Mouse (Mus musculus): ENCODE data around the gene Pnpt1. TPM values are rescaled to one million over a fixed set of nuclear protein-coding genes. Genes with fewer than 3 reads are reported as not detected.

The Pnpt1 gene
- total RNA-seq (2012; rRNA removed), result 65.5 and 73.9 TPM in 2 replicates
- 137 and 158 TPM in 2 replicates for total RNA-seq (2014; rRNA removed)
- polyA plus RNA-seq (2012; ENCODE audit: insufficient read length, low read depth), result 71.3 and 73.6 TPM in 2 replicates

DNA sequence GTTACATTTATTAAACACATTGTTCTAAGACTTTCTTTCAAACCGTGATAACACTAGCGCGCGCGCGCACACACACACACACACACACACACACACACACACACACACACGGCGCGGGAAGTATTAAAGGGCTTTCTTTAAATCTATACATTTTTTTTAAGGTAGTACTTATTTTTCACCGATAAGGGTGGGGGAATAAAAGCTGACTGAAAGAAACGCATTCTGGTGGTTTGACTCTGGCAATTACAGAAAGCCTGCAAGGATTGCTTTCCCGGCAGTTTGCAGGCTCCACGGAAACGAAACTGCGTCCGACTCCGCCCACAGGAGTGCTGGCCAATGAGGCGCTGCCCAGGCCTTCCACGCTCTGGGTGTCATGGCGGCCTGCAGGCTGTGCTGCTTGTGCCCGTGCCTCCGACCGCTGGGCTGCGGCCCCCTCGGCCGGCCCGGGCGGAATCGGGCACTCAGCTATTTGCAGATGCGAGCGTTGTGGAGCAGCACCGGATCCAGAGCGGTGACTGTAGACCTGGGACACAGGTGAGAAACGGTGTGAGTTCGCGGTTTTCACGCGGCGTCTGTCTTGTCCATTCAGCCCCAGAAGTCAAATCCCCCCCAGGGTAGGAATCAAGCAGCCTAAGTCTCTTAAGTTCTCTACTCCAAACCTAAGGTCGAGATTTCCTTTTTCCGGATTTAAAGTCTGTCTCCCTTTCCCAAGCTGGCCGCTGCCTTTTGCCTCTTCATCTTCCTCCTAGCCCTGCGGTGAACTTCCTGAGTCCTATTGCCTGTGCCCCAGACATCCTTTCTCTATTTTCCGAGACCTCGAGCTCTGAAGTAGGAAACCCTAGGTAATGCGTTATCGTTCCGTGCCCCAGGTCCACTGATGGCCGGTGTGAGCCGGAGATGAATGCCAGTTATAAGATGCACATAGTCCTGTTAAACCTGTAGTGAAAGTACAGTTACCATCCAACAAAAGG lies at the start of gene Pnpt1:
TSS of gene Pnpt1 (plus strand) at position 360 of the 971 bp plus-strand sequence.
- dilution Hi-C loops (cut with MboI; ENCODE audit: extremely low pct_ligation_motif_present, extremely low pct_unique_long_range_greater_than_20kb, low sequenced_read_pairs) (no loop called here), in situ Hi-C loops (cut with MboI; ENCODE audit: low pct_ligation_motif_present, low pct_unique_long_range_greater_than_20kb, low sequenced_read_pairs) (no loop called here)
- Histone ChIP-seq H3K4me1 (ENCODE audit: control insufficient read depth in 1 of 2, insufficient read depth in 2 of 2) (peaks cover 0 to 16% of the 10 kb centered on the region in 2 experiments; a peak in 2 of 4 replicates), H3K9ac (ENCODE audit: insufficient read depth, low read depth) (peak within 1 kb of the TSS; percentile 88), H3K9me3 (replicated peaks; ENCODE audit: low read length) (no peaks in the 10 kb centered on the region), H3K27me3 (replicated peaks) (no peaks in the 10 kb centered on the region), H3K36me3 (replicated peaks in 1 of 2; ENCODE audit: control insufficient read depth in 1 of 2, insufficient read depth in 1 of 2, low read length in 1 of 2) (peaks cover 13 to 28% of the 10 kb centered on the region in 2 experiments), H3K27ac (ENCODE audit: insufficient read depth, low read depth) (peak within 1 kb of the TSS; percentile 14; the same call in 1 of the 2 replicates), H3K79me2 (replicated peaks; ENCODE audit: control insufficient read depth, extremely low read depth, insufficient read depth, poor library complexity, severe bottlenecking) (peaks cover 18% of the 10 kb centered on the region), H3K4me3 (replicated peaks in 1 of 3; ENCODE audit: low read depth in 2 of 3, low read length in 2 of 3, poor library complexity in 1 of 3) (peak within 1 kb of the TSS; percentile 63 to 100 (median 86)), H3K4me2 (ENCODE audit: insufficient read depth, low read depth, poor library complexity, severe bottlenecking) (peak within 1 kb of the TSS; percentile 94)
- peak; percentile 77; the same call in 1 of the 2 replicates for TF ChIP-seq SIN3A (IDR thresholded peaks at IDR 0.05; ENCODE audit: low read length)
- no peak for TF ChIP-seq EP300 (IDR thresholded peaks at IDR 0.05; ENCODE audit: low read length)
- TF ChIP-seq IRF4 (IDR thresholded peaks at IDR 0.05; ENCODE audit: low read depth, low read length), result peak; percentile 90
- TF ChIP-seq UBTF (IDR thresholded peaks at IDR 0.05; ENCODE audit: low read depth, low read length), result no peak
- TF ChIP-seq CTCF (conservative IDR thresholded peaks at IDR 0.05 in 1 of 2, IDR thresholded peaks at IDR 0.05 in 1 of 2; ENCODE audit: low read depth in 2 of 2, low read length in 2 of 2), result no peak
- peak; percentile 66 for TF ChIP-seq HCFC1 (IDR thresholded peaks at IDR 0.05; ENCODE audit: low read depth, low read length)
- peak; percentile 88; the same call in 1 of the 2 replicates for TF ChIP-seq TBP (conservative IDR thresholded peaks at IDR 0.05; ENCODE audit: low read depth, low read length)
- TF ChIP-seq NRF1 (IDR thresholded peaks at IDR 0.05; ENCODE audit: low read depth, low read length), result peak; percentile 36; the same call in 1 of the 2 replicates
- peak; percentile 66 for TF ChIP-seq ELF1 (IDR thresholded peaks at IDR 0.05; ENCODE audit: low read depth, low read length)
- TF ChIP-seq PAX5 (IDR thresholded peaks at IDR 0.05; ENCODE audit: low read length), result no peak
- TF ChIP-seq MXI1 (IDR thresholded peaks at IDR 0.05; ENCODE audit: low read depth, low read length), result peak; percentile 83; the same call in 1 of the 2 replicates
- TF ChIP-seq USF1 (IDR thresholded peaks at IDR 0.05; ENCODE audit: low read depth, low read length), result no peak
- TF ChIP-seq JUND (conservative IDR thresholded peaks at IDR 0.05; ENCODE audit: low read depth, low read length), result no peak
- no peak; the same call in 1 of the 2 replicates for TF ChIP-seq BHLHE40 (IDR thresholded peaks at IDR 0.05; ENCODE audit: low read depth, low read length)
- no peak for TF ChIP-seq SMC3 (IDR thresholded peaks at IDR 0.05; ENCODE audit: low read depth, low read length)
- peak; percentile 44; the same call in 1 of the 2 replicates for TF ChIP-seq MAX (IDR thresholded peaks at IDR 0.05; ENCODE audit: low read length)
- no peak for TF ChIP-seq RCOR1 (conservative IDR thresholded peaks at IDR 0.05; ENCODE audit: low read depth, low read length)
- TF ChIP-seq POLR2AphosphoS2 (IDR thresholded peaks at IDR 0.05; ENCODE audit: low read depth, low read length), result peak; percentile 46; the same call in 1 of the 2 replicates
- TF ChIP-seq ZMIZ1 (IDR thresholded peaks at IDR 0.05; ENCODE audit: low read depth, low read length), result peak; percentile 52; the same call in 1 of the 2 replicates
- TF ChIP-seq NELFE (IDR thresholded peaks at IDR 0.05; ENCODE audit: low read depth, low read length), result peak; percentile 89
- TF ChIP-seq CHD2 (IDR thresholded peaks at IDR 0.05; ENCODE audit: low read length), result no peak
- TF ChIP-seq E2F4 (IDR thresholded peaks at IDR 0.05; ENCODE audit: insufficient replicate concordance, low read depth, low read length), result peak; percentile 83; the same call in 1 of the 2 replicates
- TF ChIP-seq USF2 (conservative IDR thresholded peaks at IDR 0.05; ENCODE audit: low read depth, low read length), result no peak
- peak; percentile 89 for TF ChIP-seq TCF12 (IDR thresholded peaks at IDR 0.05; ENCODE audit: low read depth, low read length)
- TF ChIP-seq MYC (IDR thresholded peaks at IDR 0.05; ENCODE audit: low read depth, low read length), result peak; percentile 37
- peak; percentile 96 for TF ChIP-seq POLR2A (IDR thresholded peaks at IDR 0.05; ENCODE audit: low read depth, low read length)
- no peak for TF ChIP-seq ZC3H11A (IDR thresholded peaks at IDR 0.05; ENCODE audit: low read depth, low read length)
- TF ChIP-seq ZKSCAN1 (IDR thresholded peaks at IDR 0.05; ENCODE audit: borderline replicate concordance, low read depth, low read length), result no peak
- DNase-seq (ENCODE audit: extremely low read depth), result peak; percentile 95

Data from CH12.LX (cell line).